Comparison of ENCODE assay signal across 8 mouse cellular contexts in genomic region chr11:74523210-74523951, GRCm38 (mm10).
DNase-seq lines count a peak whose midpoint lies in the region; ATAC-seq lines count a peak whose summit lies in the region.

No protein-coding gene starts in this region.

- H3K4me3 ChIP-seq in embryonic facial prominence, embryonic 14.5 days (ENCODE audit: low read depth, low read length), result peak overlapping the region; percentile 65
- H3K4me3 ChIP-seq in intestine, embryonic 16.5 days (ENCODE audit: low read length), result peak overlapping the region; percentile 64
- H3K4me3 ChIP-seq in midbrain, embryonic 10.5 days, result peak overlapping the region; percentile 73

- no peaks in the 10 kb centered on the region for H3K36me3 ChIP-seq in embryonic facial prominence, embryonic 14.5 days (ENCODE audit: control insufficient read depth, insufficient read depth, low read length)
- H3K36me3 ChIP-seq in intestine, embryonic 16.5 days (ENCODE audit: control insufficient read depth, insufficient read depth, low read length), result no peaks in the 10 kb centered on the region
- H3K36me3 ChIP-seq in midbrain, embryonic 10.5 days, result no peaks in the 10 kb centered on the region

- peak; percentile 11 for DNase-seq in CD4-positive, CD25-positive, alpha-beta regulatory T cell, adult 2 months (ENCODE audit: low read depth, low spot score)
- DNase-seq in embryonic facial prominence, embryonic 14.5 days (ENCODE audit: low spot score), result no peak
- peak; percentile 27 for DNase-seq in midbrain, embryonic 10.5 days (ENCODE audit: low spot score)
- DNase-seq in spleen, adult 18-20 months, result no peak
- no peak for DNase-seq in right cerebral cortex, adult 2 months (ENCODE audit: low spot score in 2 of 2)

- ATAC-seq in CD4-positive, CD25-positive, alpha-beta regulatory T cell, adult 4 months, result no peak
- ATAC-seq in embryonic facial prominence, embryonic 14.5 days (ENCODE audit: low read depth), result no peak; the same call in 1 of the 2 replicates
- peak; percentile 1; the same call in 1 of the 2 replicates for ATAC-seq in intestine, embryonic 16.5 days
- no peak for ATAC-seq in erythroblast, adult 5-6 weeks (replicated peaks; ENCODE audit: low FRiP score, poor library complexity, severe bottlenecking)

- H3K4me2 ChIP-seq in embryonic facial prominence, embryonic 14.5 days (ENCODE audit: low read depth, low read length), result peak overlapping the region; percentile 86
- peak overlapping the region; percentile 94 for H3K4me2 ChIP-seq in intestine, embryonic 16.5 days (ENCODE audit: low read depth, low read length)

- H3K9ac ChIP-seq in embryonic facial prominence, embryonic 14.5 days (ENCODE audit: low read depth, low read length), result peak overlapping the region; percentile 71
- peak overlapping the region; percentile 72 for H3K9ac ChIP-seq in intestine, embryonic 16.5 days (ENCODE audit: low read depth, low read length)

- H3K27me3 ChIP-seq in embryonic facial prominence, embryonic 14.5 days (replicated peaks; ENCODE audit: control insufficient read depth, insufficient read depth, low read length), result peaks cover 37% of the 10 kb centered on the region
- H3K27me3 ChIP-seq in intestine, embryonic 16.5 days (replicated peaks; ENCODE audit: control insufficient read depth, insufficient read depth, low read length), result peaks cover 10% of the 10 kb centered on the region; the same call in 1 of the 2 replicates
- H3K27me3 ChIP-seq in midbrain, embryonic 10.5 days (ENCODE audit: low read depth, poor library complexity, severe bottlenecking), result peaks cover 89% of the 10 kb centered on the region

- no peak overlapping the region for H3K27ac ChIP-seq in embryonic facial prominence, embryonic 14.5 days (replicated peaks; ENCODE audit: low read depth, low read length)
- H3K27ac ChIP-seq in intestine, embryonic 16.5 days (ENCODE audit: low read length), result peak overlapping the region; percentile 91
- peak overlapping the region; percentile 81 for H3K27ac ChIP-seq in midbrain, embryonic 10.5 days (replicated peaks)

- WGBS in embryonic facial prominence, embryonic 14.5 days, result 4% methylated on average over 28 of the region's 30 CpGs
- whole genome bisulfite sequencing in intestine, embryonic 16.5 days, result 10% methylated on average over 30 of the region's 30 CpGs
- under 1% methylated on average over 30 of the region's 30 CpGs for WGBS in midbrain, embryonic 10.5 days

- peaks cover 12% of the 10 kb centered on the region for H3K4me1 ChIP-seq in embryonic facial prominence, embryonic 14.5 days (ENCODE audit: control insufficient read depth, insufficient read depth, low read length)
- H3K4me1 ChIP-seq in intestine, embryonic 16.5 days (ENCODE audit: control insufficient read depth, insufficient read depth, low read length), result peaks cover 18% of the 10 kb centered on the region
- peaks cover 43% of the 10 kb centered on the region for H3K4me1 ChIP-seq in midbrain, embryonic 10.5 days

- H3K9me3 ChIP-seq in embryonic facial prominence, embryonic 14.5 days (ENCODE audit: control insufficient read depth, low read length), result no peaks in the 10 kb centered on the region
- H3K9me3 ChIP-seq in intestine, embryonic 16.5 days (ENCODE audit: control insufficient read depth, low read length), result no peaks in the 10 kb centered on the region
- no peaks in the 10 kb centered on the region for H3K9me3 ChIP-seq in midbrain, embryonic 10.5 days (replicated peaks)

Comparison
In these comparisons a context has a peak if more than half of its experiments do, and no peak if none do; other contexts are left out.
1. DNase-seq: peak in CD4-positive, CD25-positive, alpha-beta regulatory T cell, adult 2 months (single experiment) and midbrain, embryonic 10.5 days (single experiment); none in embryonic facial prominence, embryonic 14.5 days (single experiment), spleen, adult 18-20 months (0 of 2) and right cerebral cortex, adult 2 months (0 of 2).
2. Peak in every context shown above with its lines, with median percentiles within 50 percentile points of each other: H3K4me3 ChIP-seq.